Mouse (Mus musculus): ENCODE data around the gene Pitpnc1. TPM values are rescaled to one million over a fixed set of nuclear protein-coding genes. Genes with fewer than 3 reads are reported as not detected.

The Pitpnc1 gene
- total and polyA plus RNA-seq, 3 experiments = 2.4 to 5.4 (median 3.6) TPM

DNA sequence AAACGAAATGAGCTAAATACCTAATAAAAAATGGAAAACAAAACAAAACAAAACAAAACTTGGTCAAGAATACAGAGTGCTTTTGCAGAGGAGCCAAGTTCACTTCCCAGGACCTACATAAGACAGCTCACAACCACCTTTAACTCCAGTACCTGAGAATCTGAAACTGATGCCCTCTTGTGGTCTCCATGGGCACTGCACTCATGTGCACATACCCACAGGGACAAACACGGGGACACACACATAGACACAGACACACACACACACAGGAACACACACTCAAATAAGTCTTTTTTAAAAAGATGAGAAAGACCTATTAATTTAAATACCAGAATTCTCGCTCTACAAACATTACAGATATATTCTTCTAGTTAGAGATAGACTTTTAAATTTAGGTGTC lies 137.6 kb downstream of the Pitpnc1 start:
- peaks cover 2% of the 10 kb centered on the region for H3K9me3 ChIP-seq (replicated peaks; ENCODE audit: low read length)
- H3K27ac ChIP-seq (ENCODE audit: insufficient read depth, low read depth) = no peak overlapping the region
- H3K27me3 ChIP-seq (replicated peaks) = no peaks in the 10 kb centered on the region
- peaks cover 0 to 13% of the 10 kb centered on the region in 2 experiments; a peak in 2 of 4 replicates for H3K4me1 ChIP-seq (ENCODE audit: control insufficient read depth in 1 of 2, insufficient read depth in 2 of 2)
- no peak for TF ChIP-seq MAFK (IDR thresholded peaks at IDR 0.05; ENCODE audit: insufficient replicate concordance, low read length)
- TF ChIP-seq SMC3 (IDR thresholded peaks at IDR 0.05; ENCODE audit: low read depth, low read length) = peak; percentile 23
- no peak for TF ChIP-seq MEF2A (IDR thresholded peaks at IDR 0.05; ENCODE audit: borderline replicate concordance, low read depth, low read length)
- no peak for TF ChIP-seq ETS1 (conservative IDR thresholded peaks at IDR 0.05; ENCODE audit: low read depth, low read length)
- TF ChIP-seq RCOR1 (conservative IDR thresholded peaks at IDR 0.05; ENCODE audit: low read depth, low read length) = no peak
- TF ChIP-seq POLR2AphosphoS2 (IDR thresholded peaks at IDR 0.05; ENCODE audit: low read depth, low read length) = no peak
- peak; percentile 17 to 48; a peak in 2 of 4 replicates for TF ChIP-seq CTCF (conservative IDR thresholded peaks at IDR 0.05 in 1 of 2, IDR thresholded peaks at IDR 0.05 in 1 of 2; ENCODE audit: low read depth in 2 of 2, low read length in 2 of 2)
- TF ChIP-seq SIN3A (IDR thresholded peaks at IDR 0.05; ENCODE audit: low read length) = no peak
- no peak for TF ChIP-seq JUN (IDR thresholded peaks at IDR 0.05; ENCODE audit: insufficient read depth, low read depth, low read length)
- no peak overlapping the region for H3K4me3 ChIP-seq (replicated peaks in 1 of 3; ENCODE audit: low read depth in 2 of 3, low read length in 2 of 3, poor library complexity in 1 of 3)
- dilution Hi-C loops (cut with MboI; ENCODE audit: extremely low pct_ligation_motif_present, extremely low pct_unique_long_range_greater_than_20kb, low sequenced_read_pairs) (no loop called here), in situ Hi-C loops (cut with MboI; ENCODE audit: low pct_ligation_motif_present, low pct_unique_long_range_greater_than_20kb, low sequenced_read_pairs) (no loop called here)
- DNase-seq (ENCODE audit: extremely low read depth) = peak; percentile 26
- no peaks in the 10 kb centered on the region for H3K79me2 ChIP-seq (replicated peaks; ENCODE audit: control insufficient read depth, extremely low read depth, insufficient read depth, poor library complexity, severe bottlenecking)
- peaks cover 0 to 1% of the 10 kb centered on the region in 2 experiments for H3K36me3 ChIP-seq (replicated peaks in 1 of 2; ENCODE audit: control insufficient read depth in 1 of 2, insufficient read depth in 1 of 2, low read length in 1 of 2)
- H3K4me2 ChIP-seq (ENCODE audit: insufficient read depth, low read depth, poor library complexity, severe bottlenecking) = no peak overlapping the region
- H3K9ac ChIP-seq (ENCODE audit: insufficient read depth, low read depth) = no peak overlapping the region

- peaks cover 0 to 13% of the 10 kb centered on the region in 2 experiments; a peak in 2 of 4 replicates for H3K4me1 ChIP-seq (ENCODE audit: control insufficient read depth in 1 of 2, insufficient read depth in 2 of 2)
- H3K27me3 ChIP-seq (replicated peaks) = no peaks in the 10 kb centered on the region
- H3K79me2 ChIP-seq (replicated peaks; ENCODE audit: control insufficient read depth, extremely low read depth, insufficient read depth, poor library complexity, severe bottlenecking) = no peaks in the 10 kb centered on the region
- no peak overlapping the region for H3K9ac ChIP-seq (ENCODE audit: insufficient read depth, low read depth)
- in situ Hi-C loops (cut with MboI; ENCODE audit: low pct_ligation_motif_present, low pct_unique_long_range_greater_than_20kb, low sequenced_read_pairs) (no loop called here), dilution Hi-C loops (cut with MboI; ENCODE audit: extremely low pct_ligation_motif_present, extremely low pct_unique_long_range_greater_than_20kb, low sequenced_read_pairs) (no loop called here)
- H3K9me3 ChIP-seq (replicated peaks; ENCODE audit: low read length) = peaks cover 2% of the 10 kb centered on the region
- H3K27ac ChIP-seq (ENCODE audit: insufficient read depth, low read depth) = no peak overlapping the region
- no peak for TF ChIP-seq SMC3 (IDR thresholded peaks at IDR 0.05; ENCODE audit: low read depth, low read length)
- no peak for TF ChIP-seq JUND (conservative IDR thresholded peaks at IDR 0.05; ENCODE audit: low read depth, low read length)
- TF ChIP-seq KAT2A (IDR thresholded peaks at IDR 0.05; ENCODE audit: insufficient replicate concordance, low read length) = no peak
- no peak for TF ChIP-seq ZC3H11A (IDR thresholded peaks at IDR 0.05; ENCODE audit: low read depth, low read length)
- TF ChIP-seq POLR2A (IDR thresholded peaks at IDR 0.05; ENCODE audit: low read depth, low read length) = no peak
- no peak for TF ChIP-seq EP300 (IDR thresholded peaks at IDR 0.05; ENCODE audit: low read length)
- TF ChIP-seq ZNF384 (IDR thresholded peaks at IDR 0.05; ENCODE audit: low read depth, low read length) = no peak
- TF ChIP-seq CHD2 (IDR thresholded peaks at IDR 0.05; ENCODE audit: low read length) = no peak
- no peak for TF ChIP-seq MYC (IDR thresholded peaks at IDR 0.05; ENCODE audit: low read depth, low read length)
- TF ChIP-seq SIN3A (IDR thresholded peaks at IDR 0.05; ENCODE audit: low read length) = no peak
- no peak for TF ChIP-seq USF2 (conservative IDR thresholded peaks at IDR 0.05; ENCODE audit: low read depth, low read length)
- no peak for TF ChIP-seq CHD1 (IDR thresholded peaks at IDR 0.05; ENCODE audit: low read depth, low read length)
- TF ChIP-seq ETS1 (conservative IDR thresholded peaks at IDR 0.05; ENCODE audit: low read depth, low read length) = no peak
- TF ChIP-seq USF1 (IDR thresholded peaks at IDR 0.05; ENCODE audit: low read depth, low read length) = no peak
- TF ChIP-seq BHLHE40 (IDR thresholded peaks at IDR 0.05; ENCODE audit: low read depth, low read length) = no peak
- TF ChIP-seq UBTF (IDR thresholded peaks at IDR 0.05; ENCODE audit: low read depth, low read length) = no peak
- TF ChIP-seq HCFC1 (IDR thresholded peaks at IDR 0.05; ENCODE audit: low read depth, low read length) = no peak
- no peak for TF ChIP-seq MAFK (IDR thresholded peaks at IDR 0.05; ENCODE audit: insufficient replicate concordance, low read length)
- TF ChIP-seq TBP (conservative IDR thresholded peaks at IDR 0.05; ENCODE audit: low read depth, low read length) = no peak
- no peak for DNase-seq (ENCODE audit: extremely low read depth)
- no peak overlapping the region for H3K4me2 ChIP-seq (ENCODE audit: insufficient read depth, low read depth, poor library complexity, severe bottlenecking)
- peaks cover 0 to 1% of the 10 kb centered on the region in 2 experiments for H3K36me3 ChIP-seq (replicated peaks in 1 of 2; ENCODE audit: control insufficient read depth in 1 of 2, insufficient read depth in 1 of 2, low read length in 1 of 2)
- no peak overlapping the region for H3K4me3 ChIP-seq (replicated peaks in 1 of 3; ENCODE audit: low read depth in 2 of 3, low read length in 2 of 3, poor library complexity in 1 of 3)
These were observed 138.2 kb downstream of the Pitpnc1 start for GRCm38 (mm10) chr11:107332332-107332731.
